Mouse (Mus musculus) liver, embryonic 12.5 days (tissue): ENCODE data around the gene Ank. TPM values are rescaled to one million over a fixed set of nuclear protein-coding genes. Genes with fewer than 3 reads are reported as not detected.
"Not testable (repeated sequence)": the region's sequence is repeated elsewhere in the genome, so short reads cannot be mapped to it uniquely, and the experiment has no call there.

Source experiments
- ATAC-seq: fragments of 200-750 bp; cut with Nextera tagmentation; 2 replicates; pipeline ENCODE4 v1.8.0; 2017; ENCODE audit warnings: moderate number of reproducible peaks, mild to moderate bottlenecking, moderate library complexity
- H3K27ac ChIP-seq: fragments of 300-500 bp; sonication (generic); 2 replicates; pipeline ENCODE4 v1.5.1; 2016; ENCODE audit warnings: mild to moderate bottlenecking
- H3K27me3 ChIP-seq: fragments of 300-500 bp; sonication (generic); replicated peaks from 2 replicates; pipeline ENCODE4 v1.6.1; 2016; ENCODE audit warnings: mild to moderate bottlenecking, moderate library complexity
- H3K36me3 ChIP-seq: fragments of 300-500 bp; sonication (generic); 2 replicates; pipeline ENCODE4 v1.6.1; 2016; ENCODE audit warnings: mild to moderate bottlenecking, moderate library complexity
- H3K4me1 ChIP-seq: fragments of 300-500 bp; sonication (generic); 2 replicates; pipeline ENCODE4 v1.6.1; 2016
- H3K4me2 ChIP-seq: fragments of 300-500 bp; sonication (generic); 2 replicates; pipeline ENCODE4 v1.6.1; 2016; ENCODE audit warnings: mild to moderate bottlenecking, moderate library complexity
- H3K4me3 ChIP-seq: fragments of 300-500 bp; sonication (generic); 2 replicates; pipeline ENCODE4 v1.5.1; 2016; ENCODE audit warnings: mild to moderate bottlenecking, moderate library complexity
- H3K9ac ChIP-seq: fragments of 300-500 bp; sonication (generic); 2 replicates; pipeline ENCODE4 v1.6.1; 2016; ENCODE audit warnings: mild to moderate bottlenecking, moderate library complexity
- H3K9me3 ChIP-seq: fragments of 300-500 bp; sonication (generic); replicated peaks from 2 replicates; pipeline ENCODE4 v1.6.1; 2016; ENCODE audit warnings: mild to moderate bottlenecking, moderate library complexity
- WGBS: fragments of 180-500 bp; shearing (Covaris S2); methylation state at CpG from one replicate; pipeline ENCODE4 v1.1.7; 2016; ENCODE audit not compliant: insufficient replicate concordance; 5-methylcytosine and 5-hydroxymethylcytosine counted together
- polyA plus RNA-seq: library from polyadenylated mRNA; unstranded; fragments of >200 nt; fragmentation: Nextera tagmentation; extraction: Ambion mirVana; gene quantifications from 2 replicates; pipeline ENCODE4 v1.2.1, GENCODE M21; 2016

Ank gene
- polyA plus RNA-seq, 1 experiment from 2014 or later, result 13.6 TPM

- Histone ChIP-seq H3K9ac (peak overlapping the region; percentile 41; the same call in 1 of the 2 replicates), H3K27me3 (no peaks in the 10 kb centered on the region), H3K27ac (peak overlapping the region; percentile 81), H3K9me3 (no peaks in the 10 kb centered on the region), H3K4me3 (peak overlapping the region; percentile 90), H3K4me2 (peak overlapping the region; percentile 58), H3K4me1 (peaks cover 51% of the 10 kb centered on the region), H3K36me3 (peaks cover 15% of the 10 kb centered on the region)
- 24% methylated on average over 4 of the region's 4 CpGs for WGBS
- ATAC-seq, result peak; percentile 66
Measured at GRCm38 (mm10) chr15:27468822-27469488, 2.5 kb downstream of the Ank start.

- Histone ChIP-seq H3K36me3 (peaks cover 15% of the 10 kb centered on the region), H3K4me1 (peaks cover 61% of the 10 kb centered on the region), H3K4me2 (0 out of 2 replicates have a peak overlapping the region, but pooled peaks have one; percentile 12)
- H3K9me3 ChIP-seq, H3K4me3 ChIP-seq, H3K27ac ChIP-seq, H3K9ac ChIP-seq, ATAC-seq, H3K27me3 ChIP-seq: not testable (repeated sequence)
- WGBS, result 44% methylated on average over 3 of the region's 3 CpGs
Measured at GRCm38 (mm10) chr15:27470346-27470745, 3.9 kb downstream of the Ank start.

- ATAC-seq, result no peak
- H3K4me1 ChIP-seq, result peaks cover 73% of the 10 kb centered on the region
Measured at GRCm38 (mm10) chr15:27472315-27472714, 5.8 kb downstream of the Ank start.

GRCm38 (mm10) chr15:27475988-27476387, 9.5 kb downstream of the Ank start:
- Histone ChIP-seq H3K27ac (peak overlapping the region; percentile 61), H3K4me1 (peaks cover 70% of the 10 kb centered on the region), H3K9me3 (no peaks in the 10 kb centered on the region), H3K36me3 (peaks cover 14% of the 10 kb centered on the region), H3K9ac (peak overlapping the region; percentile 12; the same call in 1 of the 2 replicates), H3K4me3 (peak overlapping the region; percentile 18; the same call in 1 of the 2 replicates), H3K4me2 (peak overlapping the region; percentile 48), H3K27me3 (no peaks in the 10 kb centered on the region)
- WGBS, result 70% methylated on average over 15 of the region's 15 CpGs
- no peak for ATAC-seq

More at GRCm38 (mm10) chr15:27472315-27472714, 5.8 kb downstream of the Ank start:
- Histone ChIP-seq H3K4me3 (no peak overlapping the region), H3K27ac (no peak overlapping the region), H3K4me2 (no peak overlapping the region), H3K9ac (no peak overlapping the region), H3K36me3 (peaks cover 15% of the 10 kb centered on the region), H3K27me3 (no peaks in the 10 kb centered on the region), H3K9me3 (no peaks in the 10 kb centered on the region)
- WGBS, result 88% methylated on average over 9 of the region's 9 CpGs

- peak overlapping the region; percentile 18; the same call in 1 of the 2 replicates for H3K4me3 ChIP-seq
- H3K27me3 ChIP-seq, result no peaks in the 10 kb centered on the region
- H3K4me2 ChIP-seq, result peak overlapping the region; percentile 48
Measured at GRCm38 (mm10) chr15:27476671-27477070, 10.2 kb downstream of the Ank start.

GRCm38 (mm10) chr15:27477159-27477558, 10.7 kb downstream of the Ank start:
- Histone ChIP-seq H3K4me3 (no peak overlapping the region), H3K4me2 (peak overlapping the region; percentile 48), H3K27ac (peak overlapping the region; percentile 72), H3K9me3 (no peaks in the 10 kb centered on the region), H3K27me3 (no peaks in the 10 kb centered on the region), H3K9ac (peak overlapping the region; percentile 36), H3K36me3 (peaks cover 7% of the 10 kb centered on the region; the same call in 1 of the 2 replicates), H3K4me1 (peaks cover 73% of the 10 kb centered on the region)
- ATAC-seq, result no peak; the same call in 1 of the 2 replicates
- 85% methylated on average over 9 of the region's 9 CpGs for WGBS

More at GRCm38 (mm10) chr15:27476671-27477070, 10.2 kb downstream of the Ank start:
- peak; percentile 79 for ATAC-seq
- peak overlapping the region; percentile 72 for H3K27ac ChIP-seq
- H3K9me3 ChIP-seq, result no peaks in the 10 kb centered on the region
- peaks cover 7% of the 10 kb centered on the region for H3K36me3 ChIP-seq
- H3K9ac ChIP-seq, result 0 out of 2 replicates have a peak overlapping the region, but pooled peaks have one; percentile 36
- WGBS, result 43% methylated on average over 12 of the region's 12 CpGs
- H3K4me1 ChIP-seq, result peaks cover 73% of the 10 kb centered on the region

- H3K4me2 ChIP-seq, result peak overlapping the region; percentile 48
- H3K4me3 ChIP-seq, result no peak overlapping the region
- peaks cover 73% of the 10 kb centered on the region for H3K4me1 ChIP-seq
- ATAC-seq, result peak; percentile 76
- no peaks in the 10 kb centered on the region for H3K9me3 ChIP-seq
- no peaks in the 10 kb centered on the region for H3K27me3 ChIP-seq
- no peak overlapping the region for H3K9ac ChIP-seq
- H3K27ac ChIP-seq, result peak overlapping the region; percentile 72
- 47% methylated on average over 7 of the region's 7 CpGs for WGBS
- peaks cover 2% of the 10 kb centered on the region; the same call in 1 of the 2 replicates for H3K36me3 ChIP-seq
Measured at GRCm38 (mm10) chr15:27477630-27478029, 11.2 kb downstream of the Ank start.

- ATAC-seq, result no peak
Measured at GRCm38 (mm10) chr15:27480333-27481015, 14.0 kb downstream of the Ank start.

GRCm38 (mm10) chr15:27481956-27482355, 15.5 kb downstream of the Ank start:
- peaks cover 81% of the 10 kb centered on the region for H3K4me1 ChIP-seq
- WGBS, result 86% methylated on average over 4 of the region's 4 CpGs
- ATAC-seq, result no peak
- no peak overlapping the region for H3K4me3 ChIP-seq
- 0 out of 2 replicates have a peak, but pooled peaks cover 3% of the 10 kb centered on the region for H3K27me3 ChIP-seq
- no peak overlapping the region for H3K9ac ChIP-seq
- no peaks in the 10 kb centered on the region for H3K36me3 ChIP-seq
- H3K27ac ChIP-seq, result no peak overlapping the region
- no peak overlapping the region for H3K4me2 ChIP-seq
- H3K9me3 ChIP-seq, result no peaks in the 10 kb centered on the region

More at GRCm38 (mm10) chr15:27480333-27481015, 14.0 kb downstream of the Ank start:
- H3K9ac ChIP-seq, result no peak overlapping the region
- WGBS, result 77% methylated on average over 4 of the region's 4 CpGs
- H3K4me1 ChIP-seq, result peaks cover 81% of the 10 kb centered on the region
- no peak overlapping the region for H3K27ac ChIP-seq
- no peaks in the 10 kb centered on the region for H3K27me3 ChIP-seq
- no peak overlapping the region for H3K4me3 ChIP-seq
- no peak overlapping the region for H3K4me2 ChIP-seq
- no peaks in the 10 kb centered on the region for H3K36me3 ChIP-seq
- H3K9me3 ChIP-seq, result no peaks in the 10 kb centered on the region

- Histone ChIP-seq H3K4me2 (no peak overlapping the region), H3K27ac (no peak overlapping the region), H3K36me3 (no peaks in the 10 kb centered on the region), H3K9ac (no peak overlapping the region), H3K4me3 (no peak overlapping the region), H3K9me3 (no peaks in the 10 kb centered on the region), H3K27me3 (peaks cover 6% of the 10 kb centered on the region; the same call in 1 of the 2 replicates), H3K4me1 (peaks cover 80% of the 10 kb centered on the region)
- WGBS, result 44% methylated on average over 3 of the region's 3 CpGs
- ATAC-seq, result no peak
Measured at GRCm38 (mm10) chr15:27483183-27483582, 16.7 kb downstream of the Ank start.

- no peak overlapping the region for H3K4me3 ChIP-seq
- H3K36me3 ChIP-seq, result no peaks in the 10 kb centered on the region
- H3K9ac ChIP-seq, result peak overlapping the region; percentile 37
- H3K27me3 ChIP-seq, result peaks cover 27% of the 10 kb centered on the region; the same call in 1 of the 2 replicates
- 36% methylated on average over 12 of the region's 12 CpGs for WGBS
- H3K9me3 ChIP-seq, result no peaks in the 10 kb centered on the region
- H3K27ac ChIP-seq, result peak overlapping the region; percentile 64
- peak overlapping the region; percentile 58 for H3K4me2 ChIP-seq
- H3K4me1 ChIP-seq, result peaks cover 75% of the 10 kb centered on the region
- ATAC-seq, result peak; percentile 98
Measured at GRCm38 (mm10) chr15:27485567-27486278, 19.2 kb downstream of the Ank start.
